Mouse (Mus musculus): ENCODE results near the gene 4930432K21Rik.

The 4930432K21Rik gene

DNA sequence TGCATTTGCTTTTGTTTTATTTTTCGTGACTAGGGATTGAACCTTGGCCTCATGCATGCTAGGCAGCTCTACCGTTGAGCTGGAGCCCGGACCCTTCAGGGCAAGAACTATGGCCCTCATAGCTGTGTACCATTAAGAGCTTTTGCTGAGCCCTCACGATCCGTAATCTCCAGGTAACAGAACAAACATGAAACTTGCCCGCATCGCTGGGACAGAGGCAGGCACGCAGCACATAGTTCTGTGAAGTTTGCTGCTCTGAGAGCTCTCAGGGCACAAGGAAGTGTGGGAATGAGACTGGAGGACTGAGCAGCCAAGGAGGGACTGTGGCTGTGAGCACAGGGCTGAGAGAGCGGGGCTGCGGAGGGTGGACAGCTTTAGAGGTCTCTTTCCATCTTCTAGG lies 40.8 kb downstream of the 4930432K21Rik start:
- in situ Hi-C loops (cut with MboI; ENCODE audit: unreplicated experiment in 2 of 2) = loop anchor here (5.0 kb wide), 3 partner anchors 94 to 174 kb away; no protein-coding TSS in a partner anchor

GRCm38 (mm10) chr8:84189603-84190002 lies 41.8 kb downstream of the 4930432K21Rik start:
- in situ Hi-C loops (cut with MboI; ENCODE audit: unreplicated experiment in 2 of 2) = loop anchor here (5.0 kb wide), 3 partner anchors 93 to 173 kb away; no protein-coding TSS in a partner anchor

GRCm38 (mm10) chr8:84190191-84190867 lies 42.5 kb downstream of the 4930432K21Rik start:
- in situ Hi-C loops (cut with MboI; ENCODE audit: unreplicated experiment in 2 of 2) = no loop called here

DNA sequence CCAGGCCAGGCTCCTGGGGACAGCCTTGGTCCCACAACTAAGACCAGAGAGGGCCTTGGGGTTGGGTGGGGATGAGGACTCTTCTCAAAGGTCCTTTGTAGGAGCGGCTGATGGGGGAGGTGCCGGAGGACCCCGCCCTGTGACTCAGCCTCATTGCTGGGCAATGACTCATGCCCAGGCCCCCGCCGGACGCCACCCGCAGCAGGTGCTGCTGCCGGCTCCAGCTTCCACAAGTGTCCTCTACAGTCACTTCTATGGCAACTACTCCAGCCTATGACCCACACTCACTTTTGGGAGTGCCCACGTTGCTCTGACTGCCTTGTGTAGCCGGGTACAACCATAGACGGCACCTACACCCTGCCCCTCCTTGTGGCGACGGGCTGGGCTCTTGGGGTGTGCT lies 44.2 kb downstream of the 4930432K21Rik start:
- in situ Hi-C loops (cut with MboI; ENCODE audit: unreplicated experiment in 2 of 2) = no loop called here

GRCm38 (mm10) chr8:84192555-84192954 lies 44.7 kb downstream of the 4930432K21Rik start:
- in situ Hi-C loops (cut with MboI; ENCODE audit: unreplicated experiment in 2 of 2) = no loop called here

DNA sequence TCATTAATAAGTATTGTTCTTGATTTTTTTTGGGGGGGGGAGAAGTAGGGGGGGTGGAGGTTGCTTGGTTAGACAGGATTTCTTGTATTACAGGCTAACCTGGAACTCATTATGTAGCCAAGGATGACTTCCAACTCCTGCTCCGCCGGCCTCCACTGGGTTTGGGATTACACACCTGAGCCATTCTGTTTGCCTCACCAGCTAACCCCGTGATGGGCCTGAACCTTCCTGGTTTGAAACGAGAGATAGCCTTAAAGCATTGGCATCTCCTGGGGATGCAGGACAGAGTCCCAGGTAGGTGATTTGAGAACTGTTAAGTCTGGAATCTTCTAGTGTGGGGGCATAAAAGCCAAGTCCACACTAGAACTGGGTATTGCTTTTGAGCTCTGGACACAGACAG lies 45.3 kb downstream of the 4930432K21Rik start:
- in situ Hi-C loops (cut with MboI; ENCODE audit: unreplicated experiment in 2 of 2) = no loop called here

- in situ Hi-C loops (cut with MboI; ENCODE audit: unreplicated experiment in 2 of 2) = no loop called here
Measured at GRCm38 (mm10) chr8:84193566-84193965, 45.7 kb downstream of the 4930432K21Rik start.

DNA sequence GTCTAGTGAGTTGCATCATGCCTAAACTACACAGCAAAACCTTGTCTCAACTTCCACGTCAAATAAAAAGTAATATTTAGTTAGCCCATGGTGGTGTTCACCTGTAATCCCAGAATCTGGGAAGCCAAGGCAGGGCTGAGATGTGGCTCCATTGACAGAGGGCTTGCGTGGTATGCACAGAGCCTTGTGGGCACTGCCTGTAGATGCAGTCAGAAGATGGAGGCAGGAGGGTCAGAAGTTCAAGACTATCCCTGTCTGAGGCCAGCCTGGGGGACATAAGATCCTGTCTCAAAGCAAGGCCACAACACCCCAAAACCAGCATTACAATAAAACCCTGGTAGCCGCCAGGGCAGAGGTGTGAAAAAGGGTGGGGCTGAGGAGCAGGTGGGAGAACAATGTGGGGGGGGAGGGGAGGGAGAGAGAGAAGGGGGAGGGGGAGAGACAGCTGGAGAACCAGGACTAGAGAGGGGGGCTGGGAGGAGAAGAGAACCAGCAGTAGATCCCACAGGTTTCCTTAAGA lies 46.5 kb downstream of the 4930432K21Rik start:
- in situ Hi-C loops (cut with MboI; ENCODE audit: unreplicated experiment in 2 of 2) = no loop called here

- in situ Hi-C loops (cut with MboI; ENCODE audit: unreplicated experiment in 2 of 2) = no loop called here
Measured at GRCm38 (mm10) chr8:84197141-84197921, 49.5 kb downstream of the 4930432K21Rik start.

GRCm38 (mm10) chr8:84197922-84198774 lies 50.3 kb downstream of the 4930432K21Rik start:
- in situ Hi-C loops (cut with MboI; ENCODE audit: unreplicated experiment in 2 of 2) = no loop called here

- in situ Hi-C loops (cut with MboI; ENCODE audit: unreplicated experiment in 2 of 2) = no loop called here
Measured at GRCm38 (mm10) chr8:84198871-84199270, 51.0 kb downstream of the 4930432K21Rik start.

GRCm38 (mm10) chr8:84199348-84200125 lies 51.7 kb downstream of the 4930432K21Rik start:
- in situ Hi-C loops (cut with MboI; ENCODE audit: unreplicated experiment in 2 of 2) = loop anchor here in 1 of 2 experiments (10.0 kb wide), 1 partner anchor 505 kb away; the partner anchor contains the start of gene Lyl1

GRCm38 (mm10) chr8:84200126-84200555 lies 52.3 kb downstream of the 4930432K21Rik start:
- in situ Hi-C loops (cut with MboI; ENCODE audit: unreplicated experiment in 2 of 2) = loop anchor here in 1 of 2 experiments (10.0 kb wide), 1 partner anchor 505 kb away; the partner anchor contains the start of gene Lyl1

DNA sequence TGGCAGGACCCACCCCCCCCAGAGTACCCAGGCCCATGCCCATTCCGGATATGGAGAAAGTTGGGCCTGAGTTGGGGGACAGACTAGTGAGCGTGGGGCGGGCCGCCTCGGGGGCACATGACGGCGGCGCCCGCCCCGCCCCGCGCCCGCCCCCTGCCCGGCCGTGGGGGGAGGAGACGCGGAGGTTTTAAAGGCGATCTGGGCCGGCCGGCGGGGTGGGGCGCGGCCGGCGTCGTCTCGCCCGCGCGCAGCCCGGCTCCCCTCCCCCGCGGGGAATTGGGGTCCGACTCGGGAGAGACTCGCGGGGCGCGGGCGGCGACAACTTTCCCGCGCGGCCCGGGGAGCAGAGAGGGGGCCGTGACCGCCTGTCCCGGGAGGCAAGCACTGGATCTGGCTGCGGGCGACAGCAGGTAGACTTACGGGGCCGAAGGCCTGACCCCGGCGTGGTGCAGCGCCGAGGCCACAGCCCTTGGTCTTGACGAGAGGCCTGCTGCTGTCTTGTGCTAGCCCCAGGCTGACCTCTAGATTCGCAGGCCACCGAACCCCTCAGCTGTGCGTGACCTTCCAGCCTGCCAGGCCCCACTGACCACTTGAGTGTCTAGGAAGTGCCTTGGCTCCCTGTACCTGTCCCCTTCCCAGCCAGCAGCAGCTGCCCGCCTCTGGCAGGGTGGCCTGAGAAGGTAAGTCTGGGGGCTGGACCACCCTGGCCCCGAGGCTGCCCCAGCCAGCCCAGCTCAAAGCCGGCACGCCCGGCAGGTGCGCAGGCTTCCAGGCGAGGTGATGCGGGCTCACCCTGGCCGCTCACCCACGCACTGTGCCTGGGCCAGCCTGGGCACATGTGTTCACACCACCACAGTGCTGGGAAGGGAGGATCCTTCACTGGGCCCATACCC lies 53.1 kb downstream of the 4930432K21Rik start:
- in situ Hi-C loops (cut with MboI; ENCODE audit: unreplicated experiment in 2 of 2) = loop anchor here in 1 of 2 experiments (10.0 kb wide), 1 partner anchor 504 kb away; the partner anchor contains the start of gene Lyl1

GRCm38 (mm10) chr8:84201545-84202245 lies 53.9 kb downstream of the 4930432K21Rik start:
- in situ Hi-C loops (cut with MboI; ENCODE audit: unreplicated experiment in 2 of 2) = loop anchor here in 1 of 2 experiments (10.0 kb wide), 1 partner anchor 503 kb away; the partner anchor contains the start of gene Lyl1

- in situ Hi-C loops (cut with MboI; ENCODE audit: unreplicated experiment in 2 of 2) = loop anchor here in 1 of 2 experiments (10.0 kb wide), 1 partner anchor 502 kb away; the partner anchor contains the start of gene Lyl1
Measured at GRCm38 (mm10) chr8:84202466-84202865, 54.6 kb downstream of the 4930432K21Rik start.

Measured in v-Abl transformed pro-B cells (cell line).